Mouse (Mus musculus) hindlimb bud, embryonic 11.5 days (tissue): ENCODE measurements around the gene Maz.

Experiments used
- DNase-seq: peaks from one replicate; pipeline ENCODE4 v3.0.0-alpha.2; 2012; ENCODE audit warnings: low read depth, low spot score; ENCODE audit errors: extremely low spot score

The Maz gene

GRCm38 (mm10) chr7:127008239-127009019 lies 18.4 kb downstream of the Maz start:
- DNase-seq, result no peak

GRCm38 (mm10) chr7:127007313-127008024 lies 19.4 kb downstream of the Maz start:
- DNase-seq, result no peak

- DNase-seq, result no peak
These were observed 22.5 kb downstream of the Maz start for GRCm38 (mm10) chr7:127004122-127004875.

GRCm38 (mm10) chr7:127003620-127004019 lies 23.2 kb downstream of the Maz start:
- DNase-seq, result no peak

- no peak for DNase-seq
These were observed 27.3 kb downstream of the Maz start for GRCm38 (mm10) chr7:126999568-126999967.

GRCm38 (mm10) chr7:126996449-126996848 lies 30.4 kb downstream of the Maz start:
- DNase-seq, result no peak

GRCm38 (mm10) chr7:126988816-126989215 lies 38.0 kb downstream of the Maz start:
- no peak for DNase-seq

- no peak for DNase-seq
These were observed 40.5 kb downstream of the Maz start for GRCm38 (mm10) chr7:126986319-126986718.

GRCm38 (mm10) chr7:126984667-126985444 lies 42.0 kb downstream of the Maz start:
- DNase-seq, result no peak

- DNase-seq, result no peak
These were observed 43.7 kb downstream of the Maz start for GRCm38 (mm10) chr7:126983113-126983512.

- DNase-seq, result no peak
These were observed 44.8 kb downstream of the Maz start for GRCm38 (mm10) chr7:126982054-126982453.

- DNase-seq, result no peak
These were observed 45.2 kb downstream of the Maz start for GRCm38 (mm10) chr7:126981601-126982000.

GRCm38 (mm10) chr7:126978841-126979240 lies 48.0 kb downstream of the Maz start:
- DNase-seq, result no peak

- DNase-seq, result no peak
These were observed 49.9 kb downstream of the Maz start for GRCm38 (mm10) chr7:126976878-126977459.

GRCm38 (mm10) chr7:126975950-126976866 lies 50.6 kb downstream of the Maz start, which contains the start of gene Cdiptos:
Cdiptos (minus strand) TSS chr7:126976098.
- peak; percentile 92 for DNase-seq

- no peak for DNase-seq
These were observed 51.1 kb downstream of the Maz start, which contains the start of gene Cdipt for GRCm38 (mm10) chr7:126975893-126975949. Cdipt (plus strand) TSS chr7:126975914.

- DNase-seq, result no peak
These were observed 51.3 kb downstream of the Maz start for GRCm38 (mm10) chr7:126975493-126975892.
